Mouse (Mus musculus) thymus, postnatal 36 days (tissue): ENCODE measurements around the gene Dlg1.

ENCODE experiments used
- DNase-seq, 2 experiments: peaks; one replicate each; pipeline ENCODE4 v3.0.0; 2022; ENCODE audit warnings: mixed read lengths in 2 of 2

Dlg1 gene

GRCm38 (mm10) chr16:31740271-31740670, 77.0 kb downstream of the Dlg1 start:
- no peak for DNase-seq

GRCm38 (mm10) chr16:31740704-31741103, 77.5 kb downstream of the Dlg1 start:
- no peak for DNase-seq

GRCm38 (mm10) chr16:31750526-31750925, 87.3 kb downstream of the Dlg1 start:
- no peak for DNase-seq

- DNase-seq: no peak
Measured at GRCm38 (mm10) chr16:31754172-31755025, 91.2 kb downstream of the Dlg1 start.

GRCm38 (mm10) chr16:31755053-31755452, 91.8 kb downstream of the Dlg1 start:
- no peak for DNase-seq

GRCm38 (mm10) chr16:31756436-31756835, 93.2 kb downstream of the Dlg1 start:
- no peak for DNase-seq

- no peak for DNase-seq
Measured at GRCm38 (mm10) chr16:31757606-31758005, 94.4 kb downstream of the Dlg1 start.

GRCm38 (mm10) chr16:31759416-31759815, 96.2 kb downstream of the Dlg1 start:
- no peak for DNase-seq

- DNase-seq: no peak
Measured at GRCm38 (mm10) chr16:31766298-31766697, 103.1 kb downstream of the Dlg1 start.

- DNase-seq: no peak
Measured at GRCm38 (mm10) chr16:31766715-31767114, 103.5 kb downstream of the Dlg1 start.

- DNase-seq: no peak
Measured at GRCm38 (mm10) chr16:31775924-31776323, 112.7 kb downstream of the Dlg1 start.

- no peak for DNase-seq
Measured at GRCm38 (mm10) chr16:31781015-31781414, 117.8 kb downstream of the Dlg1 start.

GRCm38 (mm10) chr16:31790056-31790455, 126.8 kb downstream of the Dlg1 start:
- DNase-seq: no peak

GRCm38 (mm10) chr16:31803644-31804043, 140.4 kb downstream of the Dlg1 start:
- no peak for DNase-seq

- DNase-seq: no peak
Measured at GRCm38 (mm10) chr16:31826049-31826448, 162.8 kb downstream of the Dlg1 start.

GRCm38 (mm10) chr16:31830726-31831125, 167.5 kb downstream of the Dlg1 start:
- no peak for DNase-seq

- no peak for DNase-seq
Measured at GRCm38 (mm10) chr16:31832630-31833422, 169.6 kb downstream of the Dlg1 start.

GRCm38 (mm10) chr16:31834011-31834584, 170.9 kb downstream of the Dlg1 start:
- DNase-seq: no peak

- DNase-seq: no peak
Measured at GRCm38 (mm10) chr16:31834662-31835318, 171.5 kb downstream of the Dlg1 start.

GRCm38 (mm10) chr16:31837362-31837761, 174.1 kb downstream of the Dlg1 start:
- DNase-seq: no peak

- DNase-seq: no peak
Measured at GRCm38 (mm10) chr16:31844246-31844645, 181.0 kb downstream of the Dlg1 start.

- no peak for DNase-seq
Measured at GRCm38 (mm10) chr16:31846763-31847162, 183.5 kb downstream of the Dlg1 start.

GRCm38 (mm10) chr16:31863920-31864319, 200.7 kb downstream of the Dlg1 start:
- no peak for DNase-seq
